9 mouse cellular contexts compared by ENCODE assay signal in genomic region chr10:81192968-81193501, GRCm38 (mm10). TPM values are rescaled to one million over a fixed set of nuclear protein-coding genes. Genes with fewer than 3 reads are reported as not detected.
DNase-seq lines count a peak whose midpoint lies in the region; ATAC-seq and TF ChIP-seq lines count a peak whose summit lies in the region.
"Had no signal": no experiment of that assay in that cellular context is flagged by ENCODE, and none has a peak within 500 bp of the region (broad histone marks: within the 10 kb centered on the region; RNA-seq: fewer than 3 reads in every experiment).

No protein-coding gene starts in this region.

- H3K9me3 ChIP-seq in megakaryocyte, embryonic 14.5 days = peaks cover 5% of the 10 kb centered on the region
- no peaks in the 10 kb centered on the region for H3K9me3 ChIP-seq in liver, embryonic 12.5 days (replicated peaks)

- 8% methylated on average over 19 of the region's 19 CpGs for WGBS in liver, embryonic 12.5 days (ENCODE audit: insufficient replicate concordance)

- peaks cover 33% of the 10 kb centered on the region for H3K36me3 ChIP-seq in megakaryocyte, embryonic 14.5 days (replicated peaks; ENCODE audit: low read length)
- peaks cover 28% of the 10 kb centered on the region for H3K36me3 ChIP-seq in liver, embryonic 12.5 days

- H3K4me1 ChIP-seq in megakaryocyte, embryonic 14.5 days = peaks cover 57% of the 10 kb centered on the region
- 0 out of 2 replicates have a peak, but pooled peaks cover 2% of the 10 kb centered on the region for H3K4me1 ChIP-seq in cortical plate, adult 2 months (ENCODE audit: control insufficient read depth, insufficient read depth, low read length)
- peaks cover 54% of the 10 kb centered on the region for H3K4me1 ChIP-seq in liver, embryonic 12.5 days

- DNase-seq in heart, postnatal 4 days = peak; percentile 63
- DNase-seq in retina, postnatal 1 day = peak; percentile 68
- DNase-seq in right cerebral cortex, postnatal 25 days = no peak
- no peak for DNase-seq in layer of hippocampus, adult 9-10 months (ENCODE audit: low spot score)

- TF ChIP-seq CTCF in cortical plate, adult 2 months (IDR thresholded peaks at IDR 0.05; ENCODE audit: extremely low read depth, insufficient read depth, low read length) = no peak

- H3K27ac ChIP-seq in cortical plate, adult 2 months (ENCODE audit: insufficient read depth, low read length) = peak overlapping the region; percentile 97
- H3K27ac ChIP-seq in liver, embryonic 12.5 days = peak overlapping the region; percentile 86

- H3K4me3 ChIP-seq in megakaryocyte, embryonic 14.5 days (replicated peaks) = peak overlapping the region; percentile 98
- peak overlapping the region; percentile 50 for H3K4me3 ChIP-seq in cortical plate, adult 2 months (ENCODE audit: insufficient read depth, low read length)
- peak overlapping the region; percentile 69 for H3K4me3 ChIP-seq in liver, embryonic 12.5 days

- no peak for ATAC-seq in megakaryocyte, adult 5-6 weeks (ENCODE audit: poor library complexity, severe bottlenecking)
- ATAC-seq in liver, embryonic 12.5 days = peak; percentile 28

- H3K27me3 ChIP-seq in megakaryocyte, embryonic 14.5 days (replicated peaks) = peaks cover 39% of the 10 kb centered on the region
- peaks cover 55% of the 10 kb centered on the region for H3K27me3 ChIP-seq in liver, embryonic 12.5 days (replicated peaks)

- H3K4me2 ChIP-seq in liver, embryonic 12.5 days = peak overlapping the region; percentile 83

- no peak for TF ChIP-seq POLR2A in cortical plate, adult 2 months (IDR thresholded peaks at IDR 0.05; ENCODE audit: extremely low read depth, insufficient read depth, low read length)

- peak overlapping the region; percentile 77 for H3K9ac ChIP-seq in liver, embryonic 12.5 days

RNA-seq across cellular contexts. Expression of gene Nmrk2, which starts 8.8 kb away (rescaled TPM):
- polyA plus RNA-seq in megakaryocyte, embryonic 14.5 days (2012; ENCODE audit: insufficient read depth, low replicate concordance) = not detected in 2 replicates
- total RNA-seq in megakaryocyte, adult 5-6 weeks (2015) = not detected in 2 replicates
- total RNA-seq in megakaryocyte, adult 5-6 weeks (2017) = not detected in 2 replicates
- 0.13 and 0.19 TPM in 2 replicates for polyA plus RNA-seq in cortical plate, adult 2 months (2012; rRNA removed)
- 10 to 100 TPM; 44.1 to 74.9 TPM for total RNA-seq in heart, postnatal 4 days (2021)
- not detected in 2 replicates for polyA plus RNA-seq in liver, embryonic 12.5 days (2016; fragmentation: Nextera tagmentation; extraction: Ambion mirVana)
- total RNA-seq: neutrophil, adult 5-6 weeks had no signal

RNA-seq across cellular contexts. Expression of gene 4930442H23Rik, which starts 9.4 kb away (rescaled TPM):
- polyA plus RNA-seq in megakaryocyte, embryonic 14.5 days (2012; ENCODE audit: insufficient read depth, low replicate concordance) = not detected in 2 replicates
- total RNA-seq in megakaryocyte, adult 5-6 weeks (2015) = not detected in 2 replicates
- not detected in 2 replicates for total RNA-seq in megakaryocyte, adult 5-6 weeks (2017)
- polyA plus RNA-seq in cortical plate, adult 2 months (2012; rRNA removed) = not detected in 2 replicates
- total RNA-seq in heart, postnatal 4 days (2021) = not detected
- polyA plus RNA-seq in liver, embryonic 12.5 days (2016; fragmentation: Nextera tagmentation; extraction: Ambion mirVana) = not detected in 2 replicates
- total RNA-seq: neutrophil, adult 5-6 weeks had no signal

RNA-seq across cellular contexts. Expression of gene Dapk3, which starts 10.2 kb away (rescaled TPM):
- 168 TPM in 2 replicates for polyA plus RNA-seq in megakaryocyte, embryonic 14.5 days (2012; ENCODE audit: insufficient read depth, low replicate concordance)
- total RNA-seq in megakaryocyte, adult 5-6 weeks (2015) = 9.8 and 12.7 TPM in 2 replicates
- 27.5 and 36.6 TPM in 2 replicates for total RNA-seq in megakaryocyte, adult 5-6 weeks (2017)
- polyA plus RNA-seq in cortical plate, adult 2 months (2012; rRNA removed) = 71.2 and 77.1 TPM in 2 replicates
- 10 to 100 TPM; 41.9 to 45.7 TPM for total RNA-seq in heart, postnatal 4 days (2021)
- 41.7 TPM in 2 replicates for polyA plus RNA-seq in liver, embryonic 12.5 days (2016; fragmentation: Nextera tagmentation; extraction: Ambion mirVana)

RNA-seq across cellular contexts. Expression of gene Eef2, which starts 16.6 kb away (rescaled TPM):
- polyA plus RNA-seq in megakaryocyte, embryonic 14.5 days (2012; ENCODE audit: insufficient read depth, low replicate concordance) = 439 and 1,295 TPM in 2 replicates
- 394 and 408 TPM in 2 replicates for total RNA-seq in megakaryocyte, adult 5-6 weeks (2015)
- total RNA-seq in megakaryocyte, adult 5-6 weeks (2017) = 983 and 1,066 TPM in 2 replicates
- 1,040 and 1,088 TPM in 2 replicates for polyA plus RNA-seq in cortical plate, adult 2 months (2012; rRNA removed)
- 1,000 to 10,000 TPM; 1,326 to 1,351 TPM for total RNA-seq in heart, postnatal 4 days (2021)
- polyA plus RNA-seq in liver, embryonic 12.5 days (2016; fragmentation: Nextera tagmentation; extraction: Ambion mirVana) = 440 and 450 TPM in 2 replicates

RNA-seq across cellular contexts. Expression of gene Pias4, which starts 25.3 kb away (rescaled TPM):
- polyA plus RNA-seq in megakaryocyte, embryonic 14.5 days (2012; ENCODE audit: insufficient read depth, low replicate concordance) = 95.2 and 184 TPM in 2 replicates
- total RNA-seq in megakaryocyte, adult 5-6 weeks (2015) = 10.1 and 13.7 TPM in 2 replicates
- total RNA-seq in megakaryocyte, adult 5-6 weeks (2017) = 12.9 and 13.3 TPM in 2 replicates
- polyA plus RNA-seq in cortical plate, adult 2 months (2012; rRNA removed) = 21.3 and 22.5 TPM in 2 replicates
- total RNA-seq in heart, postnatal 4 days (2021) = 10 to 100 TPM; 17.5 to 18.6 TPM
- polyA plus RNA-seq in liver, embryonic 12.5 days (2016; fragmentation: Nextera tagmentation; extraction: Ambion mirVana) = 28.9 and 29.7 TPM in 2 replicates

Comparison
In these comparisons a context has a peak if more than half of its experiments do, and no peak if none do; other contexts are left out.
1. DNase-seq: peak in heart, postnatal 4 days (single experiment) and retina, postnatal 1 day (single experiment); none in right cerebral cortex, postnatal 25 days (single experiment) and layer of hippocampus, adult 9-10 months (single experiment).
2. Peak in every context shown above with its lines, with median percentiles within 50 percentile points of each other: H3K4me3 ChIP-seq.